Mouse (Mus musculus) testis, adult 2 months (tissue): Measurements from ENCODE around the gene Slc35d1.

Experiments used
- CTCF ChIP-seq: fragments of 200-500 bp; IDR thresholded peaks from 2 replicates; pipeline ENCODE4 v1.5.1; 2012; ENCODE audit warnings: low read depth, mild to moderate bottlenecking, inconsistent platforms, low read length, moderate library complexity; ENCODE audit not compliant: control insufficient read depth, insufficient read depth, insufficient replicate concordance
- POLR2A ChIP-seq: fragments of 200-500 bp; IDR thresholded peaks from 2 replicates; pipeline ENCODE4 v1.6.1; 2012; ENCODE audit warnings: low read depth, mild to moderate bottlenecking, inconsistent platforms, low read length, moderate library complexity; ENCODE audit not compliant: control insufficient read depth

GRCm38 (mm10) chr4:103263378-103263777, 48.4 kb upstream of the Slc35d1 start:
- no peak for TF ChIP-seq CTCF
- no peak for TF ChIP-seq POLR2A
